Mouse (Mus musculus): ENCODE measurements around the gene Snx13. TPM values are rescaled to one million over a fixed set of nuclear protein-coding genes. Genes with fewer than 3 reads are reported as not detected.

Gene Snx13
- total RNA-seq, 4 experiments from 2014 or later, result 57.1 to 78.2 (median 70.0) TPM

DNA sequence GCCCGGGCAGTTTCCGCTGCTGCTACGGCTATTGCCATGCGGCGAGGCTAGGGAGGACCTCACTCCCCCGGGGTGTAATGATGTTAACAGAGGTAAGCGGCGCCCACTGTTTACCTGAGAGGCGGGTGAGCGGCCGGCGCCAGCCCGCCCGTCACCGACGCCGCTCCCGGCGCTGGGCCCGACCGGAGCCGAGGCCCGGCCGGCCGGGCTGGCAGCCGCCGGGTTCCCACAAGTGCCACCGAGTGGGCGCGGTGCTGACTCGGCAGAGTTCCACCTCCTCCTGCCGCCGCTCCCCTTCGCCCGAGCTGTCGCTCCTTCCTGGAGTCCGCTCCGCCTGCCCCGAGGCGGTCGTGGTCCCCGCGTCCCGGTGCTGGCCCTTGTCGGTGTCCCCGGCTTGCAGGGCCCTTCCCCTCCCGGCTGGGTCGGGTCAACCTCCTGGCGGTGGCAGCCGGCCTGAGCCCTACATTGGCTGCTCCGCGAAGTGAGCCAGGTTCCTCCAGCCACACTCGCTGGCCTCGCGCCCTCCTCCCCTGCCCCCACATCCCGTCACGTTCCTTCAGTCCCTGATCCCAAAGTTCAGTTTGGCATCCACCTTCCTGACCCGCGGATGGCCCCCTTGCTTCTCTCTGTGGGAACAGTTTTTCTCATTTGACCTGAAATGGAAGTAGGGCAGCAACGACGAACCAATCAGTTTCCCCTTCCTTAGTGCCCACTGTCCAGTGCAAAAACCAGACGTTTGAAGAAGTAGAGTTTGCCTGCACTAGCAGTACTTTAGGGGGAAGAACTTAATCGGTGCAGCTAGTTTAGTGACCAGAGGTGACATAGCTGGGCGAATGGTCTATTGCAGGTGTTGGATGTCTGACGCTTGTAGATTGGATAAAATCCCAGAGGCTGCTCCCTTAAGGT, 587 bp downstream of the Snx13 start:
- DNase-seq (ENCODE audit: low spot score), result peak; percentile 62

DNA sequence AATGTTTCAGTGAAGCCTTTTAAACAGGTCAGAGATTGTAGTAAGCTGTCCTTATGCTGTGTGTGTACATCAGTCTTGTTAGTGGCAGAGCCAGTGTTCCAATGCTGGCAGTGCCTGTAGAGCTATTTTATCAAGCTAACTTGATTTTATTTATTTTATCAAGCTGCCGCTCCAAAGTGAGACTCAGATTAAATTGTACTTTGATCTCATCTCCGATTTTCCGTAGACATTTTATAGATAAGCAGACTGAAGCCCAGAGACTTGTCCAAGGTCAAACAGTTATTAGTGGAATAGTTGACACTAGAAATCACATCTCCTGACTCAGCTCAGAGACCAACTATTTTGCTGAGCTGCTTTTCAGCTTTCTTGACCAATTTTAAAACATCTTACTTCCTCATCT, 1.9 kb downstream of the Snx13 start:
- no peak for DNase-seq (ENCODE audit: low spot score)

DNA sequence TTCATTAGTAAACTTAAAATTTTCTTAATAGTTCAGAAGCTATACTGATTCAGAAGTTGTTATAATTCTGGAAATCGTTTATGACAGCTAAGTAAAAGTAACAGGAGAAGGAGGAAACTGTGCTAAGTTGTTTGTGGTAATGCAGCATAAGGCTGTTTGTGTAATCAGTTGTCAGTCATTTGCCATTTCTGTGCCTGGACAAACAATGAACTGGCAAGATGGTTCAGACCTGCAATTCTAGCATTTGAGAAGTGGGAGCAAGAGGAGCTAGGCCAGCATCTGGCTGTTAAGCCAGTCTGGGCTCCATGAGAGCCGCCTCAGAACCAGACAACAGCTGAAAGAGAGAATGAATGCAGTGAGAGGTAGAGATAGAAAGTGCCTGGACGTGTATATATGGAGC, 3.5 kb downstream of the Snx13 start:
- DNase-seq (ENCODE audit: low spot score), result no peak

DNA sequence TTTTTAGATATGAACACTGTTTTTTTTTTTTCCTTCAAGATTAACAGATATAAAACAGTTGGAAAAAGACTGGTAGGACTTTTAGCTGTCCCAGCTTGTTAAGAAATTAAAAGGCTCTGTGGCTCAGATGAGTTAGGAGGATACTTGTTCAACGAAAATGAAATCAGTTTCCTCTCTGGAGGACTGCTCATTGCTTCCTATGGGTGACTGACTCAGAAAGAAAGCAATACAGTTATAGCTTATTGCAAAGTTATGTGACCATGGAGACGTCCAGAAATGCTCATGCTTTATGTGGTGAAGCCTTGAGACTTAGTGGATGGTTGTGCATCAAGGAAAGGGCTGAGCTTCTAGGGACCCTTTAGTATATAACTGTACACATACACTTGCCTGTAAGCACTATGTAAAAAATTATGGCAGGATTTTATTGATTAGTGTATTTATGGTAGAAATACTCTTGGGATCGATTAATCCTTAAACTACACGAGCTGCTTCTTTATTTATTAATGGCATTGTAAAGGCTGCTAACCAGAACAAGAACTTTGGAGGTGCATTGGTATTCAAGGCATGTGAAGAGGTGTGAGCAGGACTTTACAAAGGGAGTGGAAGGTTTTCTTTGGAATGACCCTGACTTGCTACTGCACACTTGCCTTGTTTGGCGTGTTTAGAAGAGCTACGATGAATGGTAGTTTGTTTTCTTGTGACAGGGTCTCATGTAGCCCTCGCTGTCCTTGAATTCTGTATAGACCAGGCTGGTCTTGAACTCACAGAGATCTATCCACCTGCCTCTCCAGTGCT, 4.2 kb downstream of the Snx13 start:
- DNase-seq (ENCODE audit: low spot score), result no peak

DNA sequence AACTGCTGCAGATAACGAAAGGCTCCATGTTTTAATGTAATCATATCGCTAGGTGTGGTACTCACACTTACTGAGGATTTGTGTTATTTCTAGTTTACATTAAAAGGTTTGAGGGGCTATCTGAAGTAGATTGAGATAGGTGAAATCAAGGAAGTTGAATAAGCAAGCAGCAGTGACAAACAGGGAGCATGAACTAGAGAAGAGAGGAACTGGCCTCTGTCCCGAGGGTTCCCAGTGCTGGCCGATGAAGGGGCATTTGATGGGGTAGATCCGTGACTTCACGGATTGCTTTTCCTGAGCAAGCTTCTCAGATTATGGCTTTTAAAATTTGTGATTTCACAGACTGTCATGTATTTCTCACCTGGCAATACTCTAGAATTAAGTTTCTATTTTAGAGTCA, 7.4 kb downstream of the Snx13 start:
- no peak for DNase-seq (ENCODE audit: low spot score)

DNA sequence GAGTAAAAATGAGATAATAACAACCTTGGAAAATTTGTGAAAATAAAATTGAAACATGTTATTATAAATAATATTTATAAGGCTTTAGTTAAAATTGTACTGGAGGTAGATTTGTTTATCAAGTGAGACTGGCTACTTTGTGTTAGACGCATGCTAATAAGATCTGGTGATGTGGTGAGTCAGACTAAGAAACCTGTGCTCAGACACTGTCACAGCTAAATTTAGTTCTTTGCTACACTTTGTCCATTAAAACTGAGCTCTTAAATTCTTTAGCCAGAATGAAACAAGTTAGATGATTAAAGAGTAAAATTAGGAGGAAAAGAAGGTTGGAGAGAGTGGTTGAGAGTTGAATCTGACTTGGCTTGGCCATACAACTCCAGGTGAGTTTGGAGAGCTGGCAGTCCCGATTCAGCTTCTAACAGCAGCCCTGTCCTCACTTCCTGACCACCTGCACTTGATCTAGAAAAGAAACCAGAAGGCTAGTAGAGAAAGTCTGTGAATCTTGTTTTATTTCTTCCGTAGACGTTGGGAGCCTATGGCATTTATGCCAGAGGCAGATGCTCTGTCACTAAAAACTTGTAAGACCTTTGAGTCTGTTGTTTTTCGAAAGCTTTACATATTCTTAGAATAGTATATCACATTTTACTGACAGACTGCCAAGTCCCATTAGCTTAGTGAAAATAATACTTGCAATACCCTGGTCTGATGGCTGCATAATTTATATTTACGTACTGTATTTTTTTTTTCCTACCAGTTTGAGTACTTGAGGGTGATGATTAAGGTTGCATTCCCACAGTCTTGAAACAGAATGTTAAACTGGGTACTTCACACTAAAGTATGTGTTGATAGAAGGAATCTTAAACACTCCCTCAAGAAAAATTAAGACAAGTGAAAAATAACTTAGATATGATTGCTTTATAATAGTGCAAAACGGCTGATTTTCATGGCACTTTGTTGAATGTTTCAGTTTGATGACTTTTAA, 8.4 kb downstream of the Snx13 start:
- DNase-seq (ENCODE audit: low spot score), result no peak

DNA sequence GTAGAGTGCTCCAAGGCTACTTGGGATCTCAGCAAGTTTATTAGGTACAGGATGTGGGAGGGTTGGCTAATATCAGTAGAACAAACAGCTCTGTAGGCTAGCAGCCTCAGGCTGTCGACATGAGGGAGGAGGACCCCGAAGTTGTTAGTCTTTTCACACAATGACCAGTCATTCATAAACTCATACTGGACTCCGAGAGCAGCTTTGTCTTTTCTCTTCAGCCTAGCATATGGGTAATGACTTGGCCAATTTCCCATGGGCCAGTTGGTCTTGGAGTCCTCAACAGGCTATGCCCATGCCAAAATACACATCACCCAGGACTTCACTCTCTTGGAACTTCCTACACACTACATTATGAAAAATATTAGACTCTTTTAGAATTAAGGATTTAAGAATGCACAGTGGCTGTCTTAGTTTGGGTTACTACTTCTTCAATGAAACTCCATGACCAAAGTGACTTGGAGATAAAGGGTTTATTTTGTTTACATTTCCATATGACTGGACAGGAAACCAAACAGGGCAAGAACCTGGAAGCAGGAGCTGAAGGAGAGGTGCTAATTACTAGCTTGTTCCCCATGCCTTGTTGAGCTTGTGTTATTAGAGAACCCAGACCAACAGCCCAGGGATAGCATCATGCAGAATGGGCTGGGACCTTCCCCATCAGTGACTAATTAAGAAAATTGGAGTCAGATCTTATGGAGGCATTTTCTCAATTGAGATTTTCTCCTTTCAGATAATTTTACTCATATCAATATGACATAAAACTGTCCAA, 16.9 kb downstream of the Snx13 start:
- no peak for DNase-seq (ENCODE audit: low spot score)

DNA sequence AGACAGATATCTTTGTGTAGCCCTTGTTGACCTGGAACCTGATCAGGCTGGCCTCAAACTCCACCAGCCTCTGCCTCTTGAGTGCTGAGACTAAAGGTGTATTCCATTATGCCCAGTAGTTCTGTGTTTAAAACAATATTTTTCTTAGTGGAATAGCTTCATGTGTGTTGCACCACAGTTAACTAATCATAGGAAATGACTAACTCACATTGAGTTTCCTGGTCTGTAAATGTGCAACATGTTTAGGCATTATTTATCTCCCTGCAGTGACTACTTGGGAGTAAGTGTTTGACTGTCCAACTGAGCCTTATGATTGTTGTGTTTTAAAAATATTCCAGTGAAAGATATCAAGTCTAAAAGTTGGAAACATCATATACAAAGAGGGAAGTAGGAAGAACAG, 20.6 kb downstream of the Snx13 start:
- DNase-seq (ENCODE audit: low spot score), result no peak

DNA sequence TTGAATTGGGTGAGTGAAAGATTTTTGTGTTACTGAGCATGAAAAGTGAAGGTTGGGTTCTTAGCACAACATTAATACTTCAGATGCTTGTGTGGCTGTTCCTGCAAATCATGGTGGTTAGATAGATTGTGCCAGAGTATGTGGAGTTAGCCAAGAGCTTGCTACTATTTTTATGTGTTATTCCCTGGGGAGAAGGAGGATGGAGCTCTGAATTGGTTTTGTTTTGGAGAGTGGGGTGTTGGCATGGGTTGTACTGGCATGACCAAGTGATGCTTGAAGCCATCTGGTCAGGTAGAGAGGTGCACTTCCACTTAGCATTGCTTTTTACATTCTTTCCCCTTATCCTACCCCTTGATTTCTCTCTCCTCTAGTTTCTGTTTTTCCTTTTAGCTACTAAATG, 24.4 kb downstream of the Snx13 start:
- DNase-seq (ENCODE audit: low spot score), result no peak

DNA sequence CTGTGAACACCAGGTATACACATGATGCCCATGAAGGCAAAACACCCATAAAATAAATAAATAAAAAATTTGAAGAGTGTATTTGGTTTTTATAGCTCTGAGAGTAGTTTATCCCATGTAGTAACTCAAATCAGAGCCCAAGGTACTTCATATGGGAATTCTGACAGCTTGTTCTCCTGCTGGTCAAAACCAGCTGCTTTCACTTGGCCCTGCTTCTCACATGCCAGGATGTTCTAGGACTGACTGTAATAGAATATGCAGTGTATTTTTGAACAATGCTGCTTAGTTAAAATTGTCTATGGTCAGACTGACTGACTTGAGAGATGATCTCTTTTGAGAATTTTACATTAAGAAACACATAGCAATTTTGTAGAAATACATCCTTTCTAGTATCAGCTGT, 25.2 kb downstream of the Snx13 start:
- DNase-seq (ENCODE audit: low spot score), result no peak

DNA sequence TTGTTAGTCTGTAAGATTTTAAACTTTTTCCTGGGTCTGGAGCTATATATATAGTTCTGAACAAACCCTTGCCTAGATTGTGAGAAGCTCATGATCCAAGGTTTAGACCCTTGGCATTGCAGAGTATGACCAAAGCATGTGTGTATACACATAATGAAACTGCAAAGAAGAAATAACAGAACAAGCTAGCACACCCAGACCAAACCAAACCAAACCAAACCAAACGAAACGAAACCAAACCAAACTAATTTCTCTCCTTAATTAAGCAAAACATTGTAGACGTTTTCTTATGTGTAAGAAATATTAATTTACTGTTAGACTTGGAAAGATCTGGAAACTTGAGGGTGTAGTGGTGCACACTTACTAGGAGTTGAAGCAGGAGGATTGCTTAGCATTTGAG, 29.0 kb downstream of the Snx13 start:
- DNase-seq (ENCODE audit: low spot score), result no peak

DNA sequence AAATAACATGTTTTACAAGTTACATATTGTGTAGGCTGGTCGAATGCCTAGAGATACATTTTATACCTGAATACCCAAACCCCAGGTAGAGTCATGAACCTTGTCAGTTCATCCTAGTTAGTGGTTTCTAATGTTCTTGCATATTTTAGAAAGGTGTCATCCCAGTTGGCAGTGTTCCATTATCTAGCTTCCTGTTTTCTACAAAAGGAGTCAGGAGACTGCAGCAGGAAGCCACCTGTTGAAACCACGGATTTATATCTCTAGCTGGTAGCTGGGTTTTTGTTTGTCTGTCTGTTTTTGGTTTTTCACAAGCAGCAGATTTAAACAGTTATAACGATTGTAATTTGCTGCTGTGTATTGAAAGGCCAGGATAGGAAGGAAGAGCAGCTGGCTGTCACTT, 76.6 kb downstream of the Snx13 start:
- peak; percentile 13 for DNase-seq (ENCODE audit: low spot score)

DNA sequence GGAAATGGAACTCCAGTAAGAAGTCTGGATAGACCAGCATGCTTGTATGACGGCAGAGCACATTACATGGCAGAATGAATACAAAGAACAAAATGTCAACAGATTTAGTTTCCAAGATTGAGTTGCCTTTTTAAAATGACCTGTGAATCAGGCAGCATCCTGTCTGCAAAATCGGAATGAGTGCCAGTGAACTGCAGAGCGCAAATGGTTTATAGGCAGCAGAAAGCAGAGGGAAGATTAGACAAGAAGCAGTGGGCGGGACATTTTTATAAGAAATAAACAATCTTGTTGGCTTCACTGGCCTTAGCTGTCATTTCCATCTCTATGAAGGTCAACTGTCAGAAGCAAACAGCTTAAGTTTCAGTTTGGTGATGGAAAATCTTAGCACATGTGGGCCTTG, 106.2 kb downstream of the Snx13 start:
- DNase-seq (ENCODE audit: low spot score), result peak; percentile 3

DNA sequence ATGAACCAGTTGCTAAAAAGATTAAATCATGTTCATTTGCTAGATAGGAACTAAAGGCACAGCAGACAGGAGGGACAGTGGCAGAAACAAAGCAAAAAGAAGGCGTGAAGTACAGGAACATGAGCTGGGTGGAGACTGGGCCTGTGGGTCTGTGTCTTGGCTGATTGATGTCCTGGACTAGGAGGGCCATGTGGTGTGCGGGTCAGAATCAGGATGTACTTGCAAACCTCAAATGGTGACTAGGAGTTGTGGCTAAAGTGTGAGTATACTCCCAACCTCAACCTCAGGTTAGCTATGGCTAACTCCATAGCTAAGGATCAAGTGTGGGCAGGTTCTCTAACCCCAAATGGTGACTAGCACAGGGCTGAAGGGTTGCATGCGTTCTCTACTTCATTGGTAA, 107.2 kb downstream of the Snx13 start:
- DNase-seq (ENCODE audit: low spot score), result no peak

DNA sequence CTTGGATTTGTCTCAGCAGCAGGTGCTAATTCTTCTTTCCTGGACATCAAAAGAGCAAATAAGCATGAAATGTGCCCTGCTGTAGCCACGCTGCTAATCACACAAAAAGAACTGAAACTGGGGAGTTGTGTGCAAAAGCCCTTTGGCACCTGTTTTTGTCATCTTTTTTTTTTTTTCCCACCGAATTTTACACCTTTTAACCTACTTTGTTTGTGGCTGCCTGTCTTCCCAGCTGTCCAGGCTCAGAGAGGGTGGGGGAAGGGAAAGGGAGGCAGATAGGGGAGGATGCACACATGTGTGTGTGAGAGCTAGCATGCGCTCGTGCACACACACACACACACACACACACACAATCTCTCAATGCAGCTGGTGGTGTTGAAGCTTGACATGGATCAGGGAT, 110.3 kb downstream of the Snx13 start:
- no peak for DNase-seq (ENCODE audit: low spot score)

DNA sequence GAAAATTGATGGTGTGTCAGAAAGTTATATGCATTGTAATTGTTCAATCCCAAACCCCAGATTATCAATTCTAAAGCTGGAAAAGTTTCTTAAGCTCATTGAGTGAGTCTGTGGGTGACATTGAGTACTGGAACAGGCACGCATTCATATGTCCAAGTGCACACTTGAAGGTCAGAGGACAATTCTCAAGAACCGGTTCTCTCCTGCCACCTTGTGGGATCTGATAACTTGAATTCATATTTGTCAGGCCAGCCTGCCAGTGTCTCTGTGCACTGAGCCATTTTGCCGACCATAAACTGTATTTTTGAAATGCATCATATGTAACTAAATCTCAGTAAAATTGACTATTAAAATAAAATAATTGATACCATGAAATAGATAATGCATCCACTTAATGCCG, 114.7 kb downstream of the Snx13 start:
- DNase-seq (ENCODE audit: low spot score), result no peak

DNA sequence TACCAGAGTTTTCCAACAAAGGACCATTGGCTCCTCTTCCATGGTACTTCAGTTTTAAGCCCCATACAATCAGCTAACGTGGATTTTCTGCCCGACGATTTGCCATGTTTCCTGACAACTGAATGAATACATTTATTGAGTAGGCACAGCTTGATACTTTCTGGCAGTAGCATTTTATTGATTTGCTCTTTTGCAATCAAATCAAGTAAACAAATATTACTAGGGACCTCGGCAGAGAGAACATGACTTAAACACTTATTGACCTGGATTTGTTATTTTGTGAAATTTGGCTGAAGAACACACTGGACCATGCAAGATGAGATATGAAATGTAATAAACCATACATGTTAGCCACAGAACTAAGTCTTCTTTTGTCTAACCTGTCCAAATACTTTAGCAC, 123.3 kb downstream of the Snx13 start:
- no peak for DNase-seq (ENCODE audit: low spot score)

DNA sequence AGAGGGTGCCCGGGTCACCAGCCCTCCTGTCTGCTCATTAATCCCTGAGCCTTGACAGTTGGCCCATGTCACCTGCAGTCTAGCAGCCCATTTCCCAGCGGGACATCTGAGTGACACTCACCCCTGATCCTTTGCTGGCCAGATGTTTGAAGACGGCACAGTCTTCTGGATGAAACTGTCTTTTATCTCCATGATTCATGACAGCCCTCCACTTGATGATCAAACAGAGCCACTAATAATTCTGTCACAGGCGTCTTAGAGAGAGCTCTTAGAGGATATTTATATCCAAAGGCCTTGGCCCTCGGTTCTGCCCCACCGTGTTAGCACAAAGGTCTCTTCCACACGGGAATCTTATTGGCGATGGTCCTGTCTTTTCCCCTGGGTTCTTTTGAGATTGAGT, 129.0 kb downstream of the Snx13 start:
- no peak for DNase-seq (ENCODE audit: low spot score)

DNA sequence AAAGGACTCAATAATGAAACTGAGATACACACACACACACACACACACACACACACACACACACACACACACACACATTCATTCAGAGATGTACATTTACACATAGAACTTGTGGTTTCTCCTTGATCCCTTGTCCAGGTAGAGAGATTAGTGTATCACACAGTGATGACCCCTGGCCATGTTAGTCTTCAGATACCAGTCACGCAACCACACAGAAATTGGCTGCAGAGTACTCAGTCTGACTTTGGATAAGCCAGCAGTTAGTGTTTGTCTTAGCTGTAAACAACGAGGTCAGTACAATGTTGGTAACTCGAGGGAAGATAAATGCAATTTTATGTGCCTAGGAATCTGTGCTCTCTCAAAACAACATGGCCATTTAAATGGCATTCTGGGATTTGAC, 129.6 kb downstream of the Snx13 start:
- no peak for DNase-seq (ENCODE audit: low spot score)

DNA sequence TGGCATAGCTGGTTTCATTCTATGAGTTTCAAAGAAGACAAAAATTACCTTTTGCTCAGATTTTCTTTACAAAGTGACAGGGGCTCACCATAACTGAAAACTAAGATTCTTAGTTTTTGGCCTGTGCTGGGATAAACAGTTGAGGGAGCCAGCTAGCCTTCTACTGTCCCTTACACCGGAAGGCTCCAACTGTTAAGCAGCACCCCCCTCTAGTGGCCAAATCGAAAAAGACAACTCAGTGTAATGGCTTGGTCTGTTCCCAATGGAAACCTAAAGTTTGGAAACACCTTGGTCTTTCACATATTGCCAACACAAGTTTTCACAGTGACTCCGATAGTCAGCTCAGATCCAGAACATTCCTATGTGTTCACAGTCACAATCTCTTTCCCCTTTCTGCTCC, 135.7 kb downstream of the Snx13 start:
- peak; percentile 79 for DNase-seq (ENCODE audit: low spot score)

DNA sequence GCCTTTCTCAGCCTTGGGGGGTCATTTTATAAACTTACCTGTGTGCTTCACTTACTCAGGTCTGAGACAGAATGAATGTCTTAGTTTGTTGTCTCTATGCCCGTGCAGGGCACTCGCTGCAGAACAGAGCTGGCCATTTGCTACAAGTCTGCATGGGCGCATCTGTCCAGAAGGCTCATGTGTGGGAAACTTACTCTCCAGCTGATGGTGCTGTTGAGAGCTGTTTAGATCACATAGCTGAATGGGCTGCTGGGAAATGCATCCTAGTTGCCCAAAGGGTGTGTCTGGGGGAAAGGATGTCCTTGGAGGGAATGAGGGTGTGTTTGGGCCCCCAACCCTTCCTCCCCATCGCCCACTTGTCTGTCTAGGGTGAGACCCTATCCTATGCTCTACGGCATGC, 137.3 kb downstream of the Snx13 start:
- DNase-seq (ENCODE audit: low spot score), result no peak
